Mouse (Mus musculus) c-Kit-positive CD71-negative TER-119-negative erythroid progenitor cells, embryonic 14.5 days (primary cell): Measurements from ENCODE around the gene Traf2.

ENCODE experiments used
- DNase-seq: peaks from one replicate; pipeline ENCODE4 v3.0.0-alpha.2; 2013; ENCODE audit warnings: low read depth

The Traf2 gene

GRCm38 (mm10) chr2:25546811-25547491, at the start of gene Traf2:
Gene Traf2, minus strand, starts transcription at chr2:25546940.
- peak; percentile 97 for DNase-seq

- DNase-seq: no peak
Measured at GRCm38 (mm10) chr2:25591863-25592262, 45.1 kb upstream of the Traf2 start.

GRCm38 (mm10) chr2:25588227-25588907, 41.6 kb upstream of the Traf2 start:
- DNase-seq: no peak

- no peak for DNase-seq
Measured at GRCm38 (mm10) chr2:25587290-25587689, 40.5 kb upstream of the Traf2 start.

GRCm38 (mm10) chr2:25585601-25586000, 38.9 kb upstream of the Traf2 start:
- no peak for DNase-seq

- DNase-seq: no peak
Measured at GRCm38 (mm10) chr2:25584856-25585255, 38.1 kb upstream of the Traf2 start.

- DNase-seq: no peak
Measured at GRCm38 (mm10) chr2:25584152-25584551, 37.4 kb upstream of the Traf2 start.

GRCm38 (mm10) chr2:25583571-25583970, 36.8 kb upstream of the Traf2 start:
- DNase-seq: no peak

GRCm38 (mm10) chr2:25583120-25583481, 36.4 kb upstream of the Traf2 start:
- DNase-seq: no peak

GRCm38 (mm10) chr2:25582466-25583119, 35.9 kb upstream of the Traf2 start:
- DNase-seq: no peak

- no peak for DNase-seq
Measured at GRCm38 (mm10) chr2:25581901-25582301, 35.2 kb upstream of the Traf2 start.

GRCm38 (mm10) chr2:25581294-25581864, 34.6 kb upstream of the Traf2 start, which contains the start of gene Ajm1:
Gene Ajm1, minus strand, starts transcription at chr2:25581757.
- no peak for DNase-seq

GRCm38 (mm10) chr2:25580621-25581101, 33.9 kb upstream of the Traf2 start:
- no peak for DNase-seq

- DNase-seq: no peak
Measured at GRCm38 (mm10) chr2:25579737-25580460, 33.2 kb upstream of the Traf2 start.

- DNase-seq: no peak
Measured at GRCm38 (mm10) chr2:25578796-25579736, 32.3 kb upstream of the Traf2 start.

GRCm38 (mm10) chr2:25577951-25578795, 31.4 kb upstream of the Traf2 start:
- DNase-seq: no peak

- DNase-seq: no peak
Measured at GRCm38 (mm10) chr2:25576965-25577891, 30.5 kb upstream of the Traf2 start.

- no peak for DNase-seq
Measured at GRCm38 (mm10) chr2:25576028-25576850, 29.5 kb upstream of the Traf2 start.
